In the genomic region with DNA sequence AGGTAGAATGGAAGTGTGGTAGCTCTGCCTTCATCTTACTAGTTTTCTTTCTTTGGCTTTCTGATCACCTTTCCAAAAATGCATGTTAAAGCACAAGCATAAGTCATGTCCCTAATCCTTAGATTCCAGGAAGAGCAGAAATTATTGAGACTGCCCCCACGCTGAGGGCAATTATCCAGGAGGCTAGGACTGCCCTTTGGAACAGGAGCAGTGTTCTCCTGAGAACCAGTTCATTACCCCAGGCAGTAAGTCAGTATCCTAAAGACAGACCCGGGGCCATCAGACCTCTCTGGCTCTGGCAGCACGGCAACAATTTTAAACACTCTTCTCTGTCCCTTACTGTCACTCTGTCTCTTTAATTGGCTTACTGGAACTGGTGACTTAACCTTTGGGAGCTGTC, we compare ENCODE assay signal across 19 mouse cellular contexts.
"Had no signal": no experiment of that assay in that cellular context is flagged by ENCODE, and none has a peak within 500 bp of the region (broad histone marks: within the 10 kb centered on the region; RNA-seq: fewer than 3 reads in every experiment).

No protein-coding gene starts in this region.

- H3K27ac ChIP-seq: kidney, postnatal 0 days; left cerebral cortex, adult 2 months; limb, embryonic 12.5 days; limb, embryonic 15.5 days; liver, embryonic 13.5 days; macrophage; midbrain, embryonic 12.5 days; midbrain, embryonic 15.5 days; neural tube, embryonic 12.5 days; neural tube, embryonic 15.5 days; stomach, embryonic 15.5 days had no signal

- H3K4me3 ChIP-seq: left cerebral cortex, adult 2 months; limb, embryonic 12.5 days; limb, embryonic 15.5 days; liver, embryonic 13.5 days; midbrain, embryonic 12.5 days; midbrain, embryonic 15.5 days; neural tube, embryonic 12.5 days; neural tube, embryonic 15.5 days; stomach, embryonic 15.5 days had no signal

- H3K36me3 ChIP-seq: limb, embryonic 12.5 days; limb, embryonic 15.5 days; liver, embryonic 13.5 days; midbrain, embryonic 12.5 days; midbrain, embryonic 15.5 days; neural tube, embryonic 12.5 days; neural tube, embryonic 15.5 days; stomach, embryonic 15.5 days had no signal

- H3K9me3 ChIP-seq: limb, embryonic 12.5 days; limb, embryonic 15.5 days; liver, embryonic 13.5 days; midbrain, embryonic 12.5 days; midbrain, embryonic 15.5 days; neural tube, embryonic 12.5 days; neural tube, embryonic 15.5 days; stomach, embryonic 15.5 days had no signal

- H3K4me1 ChIP-seq: limb, embryonic 12.5 days; limb, embryonic 15.5 days; midbrain, embryonic 12.5 days; midbrain, embryonic 15.5 days; neural tube, embryonic 12.5 days; neural tube, embryonic 15.5 days; stomach, embryonic 15.5 days had no signal

- H3K27me3 ChIP-seq: limb, embryonic 12.5 days; limb, embryonic 15.5 days; liver, embryonic 13.5 days; midbrain, embryonic 12.5 days; midbrain, embryonic 15.5 days; neural tube, embryonic 12.5 days; neural tube, embryonic 15.5 days; stomach, embryonic 15.5 days had no signal

- DNase-seq: layer of hippocampus, postnatal 36 days; left cerebral cortex, postnatal 4 days; liver, embryonic 13.5 days; lung, adult 2 months; right cerebral cortex, adult 18-20 months; right cerebral cortex, postnatal 14 days; right cerebral cortex, postnatal 4 days; spleen, adult 18-20 months; thymus, postnatal 25 days had no signal

- ATAC-seq: midbrain, embryonic 15.5 days had no signal

- H3K9ac ChIP-seq: limb, embryonic 12.5 days; limb, embryonic 15.5 days; liver, embryonic 13.5 days; midbrain, embryonic 12.5 days; midbrain, embryonic 15.5 days; neural tube, embryonic 12.5 days; neural tube, embryonic 15.5 days; stomach, embryonic 15.5 days had no signal

- H3K4me2 ChIP-seq: limb, embryonic 12.5 days; limb, embryonic 15.5 days; liver, embryonic 13.5 days; midbrain, embryonic 12.5 days; midbrain, embryonic 15.5 days; neural tube, embryonic 12.5 days; neural tube, embryonic 15.5 days; stomach, embryonic 15.5 days had no signal
